Mouse (Mus musculus): ENCODE data around the gene Tbxas1.
A peak's percentile ranks its signal among the peaks of the same experiment; 100 is the strongest.

Gene Tbxas1

DNA sequence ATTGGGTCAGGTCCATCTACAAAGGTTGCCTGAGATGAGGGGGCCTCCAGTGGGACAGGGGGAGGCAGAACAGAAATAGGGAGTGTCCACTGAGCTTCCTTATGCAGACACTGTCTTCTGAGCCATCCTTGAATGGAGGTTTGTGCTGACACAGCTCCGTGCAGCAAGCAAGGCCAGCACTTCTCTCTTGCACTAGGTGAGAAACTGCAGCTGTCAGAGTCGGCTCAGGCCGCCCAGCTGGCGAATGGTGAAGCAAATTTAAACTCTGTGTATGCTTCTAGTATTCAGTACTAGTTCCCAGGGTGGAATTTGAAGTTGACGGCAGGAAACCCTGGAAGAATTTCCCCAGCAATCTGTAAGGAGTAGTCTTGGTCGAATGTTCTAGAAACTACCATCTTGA lies 175.6 kb downstream of the Tbxas1 start:
- DNase-seq (ENCODE audit: low spot score in 2 of 2): no peak

DNA sequence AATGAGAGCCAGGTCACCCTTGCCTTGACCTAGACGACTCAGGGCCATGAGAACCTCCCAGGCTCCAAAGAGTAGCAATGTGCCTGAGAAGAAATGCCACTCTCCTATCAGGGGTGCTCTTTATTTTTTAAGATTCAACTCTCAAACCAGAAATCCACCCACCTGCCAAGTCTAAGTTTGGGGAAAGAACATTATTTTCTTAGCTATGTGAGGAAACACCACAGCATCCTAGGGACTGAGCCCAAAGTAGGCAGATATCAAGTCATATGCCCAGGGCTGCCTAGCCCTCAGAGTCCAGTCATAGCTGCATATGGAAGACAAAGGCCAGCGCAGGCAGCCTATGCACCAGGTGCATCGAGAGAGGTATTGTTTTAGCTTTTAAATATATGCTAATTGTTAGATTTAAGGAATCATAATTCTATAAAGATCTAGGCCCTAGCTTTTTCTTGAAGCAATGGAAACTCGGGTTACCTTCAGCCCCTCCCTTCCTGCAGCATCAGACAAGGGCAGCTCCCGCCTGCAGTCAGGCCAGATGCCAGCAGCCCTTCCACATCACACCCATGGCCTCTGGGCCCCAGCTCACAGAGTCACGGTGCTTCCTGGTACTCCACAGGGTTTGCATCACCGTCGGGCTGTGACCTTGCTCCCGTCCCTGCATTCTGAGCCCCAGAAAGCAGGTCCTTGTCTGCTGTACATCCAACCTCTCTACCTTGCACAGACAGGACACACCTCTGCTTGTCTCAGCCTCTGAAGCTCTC lies 176.8 kb downstream of the Tbxas1 start:
- no peak for DNase-seq (ENCODE audit: low spot score in 2 of 2)

DNA sequence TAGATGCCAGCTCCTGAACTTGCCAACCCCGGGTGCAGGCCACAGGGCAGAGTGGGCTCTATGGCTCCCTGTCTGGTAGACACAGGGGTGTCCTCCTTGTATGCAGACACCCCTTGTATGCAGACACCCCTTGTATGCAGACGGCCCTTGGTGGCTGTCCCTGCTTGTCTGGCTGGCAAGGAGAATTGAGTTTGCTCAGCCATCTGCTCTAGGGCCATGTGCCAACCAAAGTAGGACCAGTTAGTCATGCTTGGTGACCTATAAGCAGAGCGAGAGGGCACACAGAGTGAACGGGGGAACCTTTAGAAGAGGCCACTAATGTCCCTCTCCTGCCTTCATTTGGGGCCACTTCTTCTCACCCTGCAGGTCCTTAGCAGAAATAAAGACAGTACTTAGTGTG lies 177.4 kb downstream of the Tbxas1 start:
- no peak for DNase-seq (ENCODE audit: low spot score in 2 of 2)

DNA sequence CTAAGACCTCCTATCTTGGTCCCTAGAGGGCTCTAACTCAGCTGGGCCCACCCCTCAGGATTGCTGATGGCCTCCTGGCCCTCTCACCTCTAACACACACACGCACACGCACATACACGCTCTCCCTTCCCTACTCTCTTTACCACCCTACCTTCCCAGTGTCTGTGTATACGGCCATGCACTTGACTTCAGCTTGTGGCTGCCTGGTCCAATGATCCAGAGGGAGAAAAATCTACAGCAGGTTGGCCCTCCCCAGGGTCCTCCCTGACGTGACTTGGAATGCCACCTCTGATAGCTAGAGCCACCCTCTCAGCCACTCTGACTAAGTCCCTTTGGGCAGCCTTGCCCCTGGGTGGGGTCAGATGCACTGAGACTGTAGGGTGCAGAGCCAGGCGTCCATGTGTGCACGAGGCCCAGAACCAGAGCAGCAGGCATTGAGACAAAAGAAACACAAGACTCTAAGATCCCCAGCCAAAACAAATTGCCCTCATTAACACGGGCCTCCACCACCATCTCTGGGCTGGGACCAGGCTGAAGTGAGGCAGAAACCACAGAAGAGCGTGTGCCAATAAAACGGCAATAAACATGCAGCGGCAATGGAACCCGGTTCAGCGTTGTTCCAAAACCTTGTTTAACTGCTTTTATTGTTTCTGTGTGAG lies 179.1 kb downstream of the Tbxas1 start:
- peak in 1 of 2 experiments; percentile 44 for DNase-seq (ENCODE audit: low spot score in 2 of 2)

DNA sequence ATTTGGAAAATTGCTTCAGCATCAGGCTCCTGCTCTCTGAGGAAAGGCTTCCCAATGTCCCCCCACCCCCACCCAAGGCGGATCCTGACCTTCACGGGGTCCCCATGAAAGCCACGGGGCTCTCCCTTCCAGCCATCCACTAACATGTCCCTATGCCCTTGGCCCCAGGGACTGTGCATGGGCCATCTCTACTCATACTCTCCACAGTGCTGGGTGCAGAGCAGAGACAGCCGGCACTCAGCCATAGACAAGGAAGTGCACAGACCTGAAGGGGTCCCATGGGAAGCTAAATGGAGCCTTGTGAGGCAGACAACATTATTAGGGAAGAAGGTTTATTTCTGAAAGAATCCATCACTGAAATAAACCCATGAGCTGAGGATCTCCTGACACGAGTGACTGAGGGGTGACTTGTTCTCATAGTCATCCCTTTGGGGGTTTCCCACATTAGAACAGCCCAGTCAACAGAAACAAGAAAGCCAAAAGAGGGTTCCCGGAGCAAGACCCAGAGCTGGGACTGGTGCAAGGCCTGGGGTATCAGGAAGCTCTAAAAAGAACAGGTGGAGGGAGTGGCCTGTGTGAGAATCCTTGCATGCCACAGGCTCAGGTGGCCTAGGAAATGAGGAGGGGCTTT lies 179.8 kb downstream of the Tbxas1 start:
- no peak for DNase-seq (ENCODE audit: low spot score in 2 of 2)

DNA sequence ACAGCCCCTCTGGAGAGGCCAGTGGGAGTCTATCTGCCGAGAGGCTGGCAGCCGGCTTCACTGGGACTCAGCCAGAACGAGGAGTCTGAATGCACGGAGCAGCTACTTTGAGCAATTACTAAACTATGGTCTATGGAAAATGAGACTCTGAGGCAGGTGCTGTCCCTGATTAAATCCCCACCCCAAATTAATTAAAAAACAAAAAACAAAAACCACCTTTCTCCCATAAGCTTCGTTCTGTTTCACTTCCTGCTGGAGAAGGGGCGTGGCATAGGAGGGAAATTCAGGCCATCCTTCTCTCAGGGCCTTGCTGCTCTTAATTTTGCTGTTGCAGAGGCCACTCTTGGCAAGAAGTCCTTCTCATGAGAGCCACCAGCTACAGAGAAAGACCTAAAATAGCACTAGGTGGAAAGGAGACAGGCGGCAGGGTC lies 180.6 kb downstream of the Tbxas1 start:
- DNase-seq (ENCODE audit: low spot score in 2 of 2): peak in 1 of 2 experiments; percentile 40

DNA sequence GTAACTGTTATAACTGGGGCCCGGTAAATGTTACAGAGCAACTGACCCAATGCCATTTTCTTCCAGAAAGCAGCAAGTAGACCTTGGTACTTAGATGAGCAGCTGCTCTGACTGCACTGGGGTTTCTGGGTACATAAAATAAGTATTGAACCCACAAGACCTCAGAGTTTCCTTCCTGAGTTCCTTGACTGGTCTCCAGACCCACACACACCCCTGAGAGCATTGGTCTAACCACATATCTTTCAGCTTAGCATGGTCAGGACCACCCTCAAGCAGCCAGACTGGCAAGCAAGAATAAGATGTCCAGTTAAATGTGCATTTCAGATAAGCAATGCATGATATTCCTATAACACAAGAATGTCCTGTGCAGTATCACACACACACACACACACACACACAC lies 182.0 kb downstream of the Tbxas1 start:
- no peak for DNase-seq (ENCODE audit: low spot score in 2 of 2)

DNA sequence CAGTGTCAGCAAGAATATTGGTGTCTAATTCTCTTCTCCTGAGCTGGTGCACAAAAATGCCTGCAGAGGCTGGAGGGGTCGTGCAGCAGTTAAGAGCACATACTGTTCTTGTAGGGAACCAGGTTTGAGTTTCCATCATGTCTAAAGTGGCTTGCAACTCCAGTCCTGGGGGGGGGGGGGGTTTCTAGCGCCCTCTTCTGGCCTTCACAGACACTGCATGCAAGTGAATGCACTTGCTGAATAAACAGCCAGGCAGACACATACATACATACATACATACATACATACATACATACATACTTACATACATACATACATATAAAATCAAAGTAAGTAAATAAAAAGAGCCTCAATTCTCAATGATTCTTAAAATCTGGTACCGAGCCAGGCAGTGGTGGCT lies 183.2 kb downstream of the Tbxas1 start:
- no peak for DNase-seq (ENCODE audit: low spot score in 2 of 2)

DNA sequence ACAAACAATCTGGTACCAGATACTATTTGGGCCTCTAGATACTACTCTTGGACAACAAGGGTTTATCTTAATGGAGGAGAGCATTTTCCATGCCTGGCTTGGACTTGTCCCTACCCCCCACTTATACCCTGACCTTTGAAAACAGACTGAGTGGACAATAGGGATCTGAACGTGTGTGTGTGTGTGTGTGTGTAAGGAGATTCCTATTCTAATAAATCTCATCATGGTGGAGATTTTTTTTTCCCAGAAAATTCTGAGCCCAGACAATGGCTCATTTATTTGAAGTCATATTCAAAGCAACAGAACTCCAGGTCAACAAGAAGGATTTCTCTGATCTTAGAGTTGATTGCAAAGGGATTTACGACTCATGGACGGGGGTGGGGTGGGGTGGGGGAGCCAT lies 183.7 kb downstream of the Tbxas1 start:
- no peak for DNase-seq (ENCODE audit: low spot score in 2 of 2)

DNA sequence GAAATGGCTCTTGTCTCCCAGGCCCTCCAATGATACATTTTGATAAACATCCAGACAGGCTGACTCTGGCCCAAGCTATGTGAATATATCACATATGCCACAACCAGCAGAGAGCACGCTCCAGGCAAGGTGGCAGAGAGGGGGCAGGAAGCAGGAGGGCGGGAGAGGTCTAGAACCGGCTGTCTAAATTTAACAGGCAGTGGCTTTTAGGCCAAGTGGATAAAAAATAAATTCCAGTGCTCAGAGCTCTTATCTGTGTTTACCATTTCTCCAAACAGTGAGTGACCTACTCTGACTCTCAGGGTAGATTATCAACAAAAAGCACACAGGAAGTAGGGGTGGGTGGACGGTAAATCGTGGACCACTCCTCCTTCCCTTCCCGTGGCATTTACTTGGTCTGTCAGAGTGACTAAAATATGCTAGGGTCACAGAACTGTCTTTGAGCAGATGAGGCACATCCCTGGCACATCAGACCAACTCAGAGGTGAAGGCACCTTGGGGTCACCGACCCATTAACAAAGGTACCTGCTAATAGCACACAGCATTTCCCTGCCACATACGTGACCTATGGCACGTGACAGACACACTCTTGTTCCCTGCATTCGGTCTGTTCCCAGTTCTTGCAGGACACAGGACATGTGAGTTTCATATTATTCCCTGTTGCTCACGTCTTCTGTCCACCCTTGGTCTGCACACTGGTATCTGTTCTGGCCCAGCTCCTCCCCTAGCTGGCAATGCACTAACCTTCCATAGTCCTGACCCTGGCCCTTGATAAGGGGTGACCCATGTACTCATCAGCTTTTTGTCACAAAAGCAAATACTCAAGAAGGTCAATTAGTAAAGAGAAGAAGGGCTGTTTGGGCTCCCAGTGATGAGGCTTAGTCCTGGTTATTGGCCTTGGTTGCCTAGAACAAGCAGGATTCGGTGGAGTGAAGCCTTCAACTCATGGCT lies 184.6 kb downstream of the Tbxas1 start:
- DNase-seq (ENCODE audit: low spot score in 2 of 2): no peak

DNA sequence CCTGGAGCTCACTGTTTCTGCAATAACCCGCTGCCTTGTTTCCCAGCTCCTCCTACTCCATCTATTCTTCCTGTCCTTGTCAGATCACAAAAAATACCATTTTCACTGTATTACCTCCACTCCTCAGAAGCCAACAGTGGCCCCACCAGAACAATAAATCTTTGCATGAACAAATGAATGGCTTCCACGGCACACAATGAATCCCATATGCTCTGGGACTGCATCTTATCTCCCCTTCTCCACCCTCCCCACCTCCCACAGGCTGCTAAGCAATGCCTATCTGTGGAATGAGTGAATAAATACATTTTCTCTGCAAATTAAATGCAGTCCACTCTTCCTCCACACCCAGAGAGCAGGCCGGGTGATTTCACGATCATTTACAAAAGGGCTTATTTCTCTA lies 186.0 kb downstream of the Tbxas1 start:
- DNase-seq (ENCODE audit: low spot score in 2 of 2): no peak

DNA sequence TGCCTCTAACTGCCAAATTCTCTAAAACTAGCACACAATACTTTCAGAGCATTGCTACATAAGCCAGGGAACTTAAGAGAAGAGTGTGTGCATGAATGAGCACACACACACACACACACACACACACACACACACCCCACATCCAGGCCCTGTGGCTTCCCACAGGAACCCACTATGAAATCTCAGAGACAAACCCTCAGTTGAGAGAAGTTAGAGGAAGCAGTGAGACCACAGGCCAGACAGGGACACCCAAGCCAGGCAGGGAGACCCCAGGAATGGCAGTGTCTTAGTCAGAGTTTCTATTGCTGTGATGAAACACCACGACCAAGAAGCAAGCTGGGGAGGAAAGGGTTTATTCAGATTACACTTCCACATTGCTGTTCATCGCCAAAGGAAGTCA lies 188.3 kb downstream of the Tbxas1 start:
- DNase-seq (ENCODE audit: low spot score in 2 of 2): no peak

DNA sequence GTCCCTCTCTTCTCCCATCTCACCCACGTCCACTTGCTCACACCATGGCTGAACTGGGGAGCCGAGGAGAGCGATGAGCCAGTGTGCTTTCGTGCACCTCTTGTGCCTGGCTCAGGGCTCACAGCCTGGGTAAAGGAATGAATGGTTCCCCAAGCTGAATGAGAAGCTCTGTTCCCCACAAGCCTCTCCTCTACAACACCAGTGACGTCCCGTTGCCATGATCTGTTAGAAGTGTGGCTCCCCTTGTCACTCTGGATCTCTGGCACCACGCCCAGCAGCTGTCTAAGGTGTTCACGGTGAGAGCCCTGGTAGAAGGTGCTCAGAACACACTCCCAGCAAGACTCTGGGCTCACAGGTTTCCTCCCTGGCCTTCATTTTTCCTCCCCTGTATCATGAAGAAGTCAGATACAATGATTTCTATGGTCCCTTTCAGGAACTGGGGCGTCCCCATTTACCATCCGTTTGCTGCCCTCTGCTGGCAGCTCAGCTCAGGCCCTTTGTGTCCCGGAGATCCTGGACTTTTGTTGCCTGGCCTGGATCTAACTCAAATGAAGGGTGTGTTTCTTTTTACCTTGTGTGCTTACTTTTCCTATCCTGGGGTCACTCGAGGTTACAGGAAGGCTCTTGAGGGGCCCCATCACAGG lies 191.9 kb downstream of the Tbxas1 start:
- DNase-seq (ENCODE audit: low spot score in 2 of 2): peak; percentile 85 to 91

DNA sequence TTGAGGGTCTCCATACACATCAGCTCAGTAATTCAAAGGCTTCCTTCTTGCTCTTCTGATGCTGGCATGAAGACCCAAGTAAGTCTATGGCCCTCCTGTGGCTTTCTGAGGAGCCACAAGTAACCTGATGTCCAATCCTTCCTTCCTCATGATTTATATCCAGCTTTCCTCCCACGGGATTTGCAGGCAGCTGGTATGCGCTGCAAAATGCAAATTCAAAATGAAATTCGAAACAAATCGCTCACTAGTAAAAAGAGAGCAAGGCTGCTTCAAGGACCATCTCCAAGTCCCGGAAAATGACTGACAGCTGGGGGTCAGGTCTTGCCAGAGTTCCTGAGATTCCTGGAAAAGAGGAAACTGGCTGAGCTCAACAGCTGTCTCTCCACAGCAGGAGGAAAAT lies 197.5 kb downstream of the Tbxas1 start:
- DNase-seq (ENCODE audit: low spot score in 2 of 2): peak in 1 of 2 experiments; percentile 45

DNA sequence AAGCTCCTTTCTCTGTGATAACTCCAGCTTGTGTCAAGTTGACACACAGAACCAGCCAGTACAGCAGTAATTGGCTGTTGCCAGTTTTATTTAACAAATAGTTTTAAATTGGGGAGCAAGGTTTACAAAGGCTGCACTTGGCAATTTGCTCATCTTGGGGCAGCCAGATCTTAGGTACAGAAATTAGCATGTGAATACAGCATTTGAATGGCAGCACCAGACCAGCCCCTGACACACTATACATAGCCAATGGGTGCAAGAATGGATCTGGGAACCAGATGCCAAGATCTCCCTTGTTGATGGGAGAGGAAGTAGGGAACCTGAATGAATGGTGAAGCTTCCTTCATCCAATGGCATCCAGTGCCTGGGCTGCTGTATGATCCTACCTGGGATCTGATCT lies 199.0 kb downstream of the Tbxas1 start:
- DNase-seq (ENCODE audit: low spot score in 2 of 2): no peak

DNA sequence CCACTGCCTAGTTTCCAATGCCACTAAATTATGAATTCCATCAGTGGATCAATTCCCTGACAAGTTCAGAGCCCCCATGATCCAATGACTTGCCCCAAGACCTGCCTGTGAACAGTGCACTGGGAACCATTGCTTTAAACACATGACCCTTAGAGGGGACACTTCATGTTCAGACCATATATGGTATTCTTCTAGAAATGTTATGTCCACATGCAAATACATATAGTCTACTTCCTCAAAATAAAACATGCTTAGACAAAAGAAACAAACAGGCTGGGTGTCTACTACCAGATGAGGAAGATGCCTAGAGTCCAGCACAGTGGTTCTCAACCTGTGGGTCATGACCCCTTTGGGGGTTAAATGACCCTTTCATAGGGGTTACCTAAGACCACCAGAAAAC lies 201.3 kb downstream of the Tbxas1 start:
- DNase-seq (ENCODE audit: low spot score in 2 of 2): no peak

DNA sequence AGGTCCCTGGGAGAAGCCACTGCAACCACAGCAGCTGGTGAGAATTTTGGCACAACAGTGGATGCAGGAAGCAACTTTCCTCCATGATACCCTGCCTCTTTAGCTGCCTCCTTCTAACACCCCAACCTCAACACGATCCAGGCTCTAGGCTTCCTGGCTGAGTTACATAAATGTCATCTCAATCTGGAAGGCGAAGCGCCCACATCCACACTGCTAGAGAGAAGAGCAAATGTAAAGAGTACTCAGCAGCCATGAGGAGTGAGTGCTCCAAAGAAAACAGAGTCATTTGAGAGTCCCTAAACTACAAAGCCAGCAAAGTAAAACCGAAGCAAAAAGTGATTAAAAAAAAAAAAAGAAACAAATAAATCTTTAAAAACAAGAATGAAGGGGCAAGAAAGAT lies 229.4 kb downstream of the Tbxas1 start:
- no peak for DNase-seq (ENCODE audit: low spot score in 2 of 2)

DNA sequence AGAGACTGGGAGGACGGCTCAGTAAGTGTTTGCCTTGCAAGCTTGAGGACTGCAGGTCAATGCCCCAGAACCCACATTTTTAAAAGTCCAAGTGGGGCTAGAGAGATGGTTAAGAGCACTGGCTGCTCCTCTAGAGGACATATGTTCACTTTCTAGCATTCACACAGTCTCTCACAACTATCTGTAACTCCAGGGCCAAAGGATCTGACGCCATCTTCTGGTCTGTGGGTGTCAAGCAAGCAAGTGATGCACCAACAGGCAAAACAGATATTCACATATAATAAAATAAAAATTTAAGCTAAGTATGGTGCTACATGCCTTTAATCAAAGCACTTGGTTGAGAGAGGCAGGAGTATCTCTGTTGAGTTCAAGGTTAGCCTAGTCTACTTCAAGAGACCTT lies 231.6 kb downstream of the Tbxas1 start:
- DNase-seq (ENCODE audit: low spot score in 2 of 2): no peak

DNA sequence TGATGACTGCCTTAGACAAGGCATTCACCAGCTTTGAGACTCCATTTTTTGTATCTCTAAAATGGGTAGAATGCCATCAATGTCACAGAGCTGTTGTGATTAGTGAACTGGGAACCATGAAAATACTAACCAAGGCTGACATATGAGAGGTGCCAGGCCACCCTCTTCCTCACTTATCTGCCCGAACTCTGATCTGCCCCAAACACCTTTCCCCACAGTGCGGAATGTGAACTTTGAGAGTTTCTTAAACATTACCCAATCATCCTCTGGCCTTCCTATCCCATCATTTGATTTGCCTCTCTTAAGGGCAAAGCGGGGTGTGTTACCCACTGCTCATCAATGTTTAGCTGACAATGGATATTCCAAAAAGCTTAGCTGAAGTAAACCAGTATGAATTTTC lies 237.5 kb downstream of the Tbxas1 start:
- no peak for DNase-seq (ENCODE audit: low spot score in 2 of 2)

DNA sequence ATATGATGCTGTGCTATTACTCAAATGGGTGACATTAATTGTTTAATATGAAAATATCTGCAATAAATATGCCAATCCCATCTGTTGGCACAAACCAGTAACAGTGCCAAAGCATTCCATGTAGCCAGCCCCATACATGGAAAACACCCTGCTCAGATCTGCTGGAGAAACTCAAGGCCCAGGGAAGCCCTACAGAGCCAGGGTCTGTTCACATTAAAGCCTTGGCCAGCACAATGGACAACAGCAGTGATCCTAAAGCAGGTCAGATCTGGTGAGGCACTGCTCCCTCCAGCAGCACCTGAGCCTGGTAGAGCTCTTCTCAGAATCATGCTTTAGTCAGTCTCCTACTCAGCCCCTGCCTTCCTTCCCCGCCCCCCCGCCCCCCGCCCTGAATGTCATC lies 237.9 kb downstream of the Tbxas1 start:
- DNase-seq (ENCODE audit: low spot score in 2 of 2): no peak

DNA sequence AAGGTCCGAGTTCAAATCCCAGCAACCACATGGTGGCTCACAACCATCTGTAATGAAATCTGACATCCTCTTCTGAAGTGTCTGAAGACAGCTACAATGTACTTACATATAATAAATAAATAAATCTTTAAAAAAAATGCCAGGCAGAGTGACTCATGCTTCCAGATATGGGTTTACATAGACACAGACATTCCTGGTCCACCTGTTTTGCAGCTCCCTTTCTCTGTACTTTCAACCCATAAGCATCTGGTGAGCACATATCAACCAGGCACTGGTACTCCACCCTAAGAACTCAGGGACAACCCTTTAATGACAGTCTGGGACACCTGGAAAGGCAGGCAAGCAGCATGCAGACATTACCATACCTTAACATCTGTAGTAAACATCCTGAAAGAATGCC lies 240.2 kb downstream of the Tbxas1 start:
- no peak for DNase-seq (ENCODE audit: low spot score in 2 of 2)

All from right cerebral cortex, postnatal 10 days (tissue).